Mouse (Mus musculus) liver, embryonic 13.5 days (tissue): ENCODE data around the gene Ctnna2. TPM values are rescaled to one million over a fixed set of nuclear protein-coding genes. Genes with fewer than 3 reads are reported as not detected.

ENCODE experiments used
- ATAC-seq: fragments of 200-750 bp; cut with Nextera tagmentation; 2 replicates; pipeline ENCODE4 v1.8.0; 2017; ENCODE audit warnings: low read depth, mild to moderate bottlenecking, moderate number of reproducible peaks, moderate library complexity
- DNase-seq: peaks from one replicate; pipeline ENCODE4 v3.0.0; 2022
- H3K27ac ChIP-seq: fragments of 300-500 bp; sonication (generic); 2 replicates; pipeline ENCODE4 v1.5.1; 2015; ENCODE audit warnings: moderate library complexity, mild to moderate bottlenecking, inconsistent platforms
- H3K27me3 ChIP-seq: fragments of 300-500 bp; sonication (generic); 2 replicates; pipeline ENCODE4 v1.6.1; 2015; ENCODE audit warnings: mild to moderate bottlenecking, inconsistent platforms
- H3K36me3 ChIP-seq: fragments of 300-500 bp; sonication (generic); 2 replicates; pipeline ENCODE4 v1.6.1; 2015; ENCODE audit warnings: mild to moderate bottlenecking, inconsistent platforms
- H3K4me1 ChIP-seq: fragments of 300-500 bp; sonication (generic); replicated peaks from 2 replicates; pipeline ENCODE4 v1.6.1; 2015; ENCODE audit warnings: inconsistent platforms
- H3K4me2 ChIP-seq: fragments of 300-500 bp; sonication (generic); 2 replicates; pipeline ENCODE4 v1.6.1; 2015; ENCODE audit warnings: inconsistent platforms, mild to moderate bottlenecking, moderate library complexity
- H3K4me3 ChIP-seq: fragments of 300-500 bp; sonication (generic); replicated peaks from 2 replicates; pipeline ENCODE4 v1.5.1; 2015; ENCODE audit warnings: mild to moderate bottlenecking, inconsistent platforms
- H3K9ac ChIP-seq: fragments of 300-500 bp; sonication (generic); 2 replicates; pipeline ENCODE4 v1.6.1; 2015; ENCODE audit warnings: mild to moderate bottlenecking, inconsistent platforms
- H3K9me3 ChIP-seq: fragments of 300-500 bp; sonication (generic); replicated peaks from 2 replicates; pipeline ENCODE4 v1.6.1; 2016; ENCODE audit warnings: inconsistent platforms
- WGBS: fragments of 180-500 bp; shearing (Covaris S2); methylation state at CpG from one replicate; pipeline ENCODE4 v1.1.7; 2015; ENCODE audit not compliant: insufficient replicate concordance; 5-methylcytosine and 5-hydroxymethylcytosine counted together
- polyA plus RNA-seq: library from polyadenylated mRNA; unstranded; fragments of >200 nt; fragmentation: Nextera tagmentation; extraction: Ambion mirVana; gene quantifications from 2 replicates; pipeline ENCODE4 v1.2.1, GENCODE M21; 2015

The Ctnna2 gene
- polyA plus RNA-seq, 1 experiment from 2014 or later: 0.30 TPM

DNA sequence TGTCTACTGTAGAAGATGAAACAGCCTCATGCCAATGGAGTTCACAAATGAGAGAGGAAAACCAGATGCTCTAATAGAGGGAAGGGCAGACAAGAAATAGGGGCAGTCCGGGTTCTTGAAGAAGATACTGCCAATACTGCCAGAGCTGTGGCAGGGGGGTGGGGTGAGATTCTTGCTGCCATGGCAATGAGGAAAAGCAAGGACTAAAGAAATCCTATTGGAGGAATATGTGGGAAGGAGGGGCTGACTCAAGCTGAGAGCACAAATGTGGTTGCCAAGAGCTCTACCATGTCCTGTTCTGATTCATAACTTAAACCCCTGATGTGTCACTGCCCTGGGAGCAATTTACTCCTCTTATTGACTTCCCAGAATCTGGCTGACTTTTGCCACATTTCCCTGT is 878.5 kb downstream of the Ctnna2 start:
- H3K27ac ChIP-seq: no peak overlapping the region
- no peak for ATAC-seq
- H3K4me3 ChIP-seq: no peak overlapping the region
- H3K9ac ChIP-seq: no peak overlapping the region
- no peaks in the 10 kb centered on the region for H3K36me3 ChIP-seq
- no peaks in the 10 kb centered on the region for H3K27me3 ChIP-seq
- 9% methylated on average over 1 of the region's 1 CpGs for WGBS
- no peak for DNase-seq
- H3K4me2 ChIP-seq: no peak overlapping the region
- no peaks in the 10 kb centered on the region for H3K9me3 ChIP-seq
- no peaks in the 10 kb centered on the region for H3K4me1 ChIP-seq

DNA sequence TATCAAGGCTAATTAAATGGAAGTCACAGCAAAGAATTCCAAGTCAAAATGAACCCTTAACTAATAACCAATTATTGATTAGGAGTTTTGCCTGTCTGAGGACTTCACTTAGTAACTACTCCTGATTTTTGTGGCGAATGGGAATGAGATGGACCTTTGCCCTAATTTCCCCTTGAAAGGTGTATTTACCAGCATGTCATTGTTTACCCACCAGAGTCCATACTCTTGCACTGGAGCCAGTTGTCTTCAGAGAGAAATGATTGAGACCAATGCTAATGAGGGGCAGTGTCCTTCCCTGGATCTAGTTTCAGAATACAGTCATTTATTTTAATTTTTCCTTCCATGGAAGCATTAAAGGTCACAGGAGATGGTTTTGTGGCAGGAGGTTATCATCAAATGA is 881.0 kb downstream of the Ctnna2 start:
- no peak for DNase-seq
- no peak for ATAC-seq
- Histone ChIP-seq H3K4me2 (no peak overlapping the region), H3K4me3 (no peak overlapping the region), H3K4me1 (no peaks in the 10 kb centered on the region), H3K27me3 (no peaks in the 10 kb centered on the region), H3K9me3 (no peaks in the 10 kb centered on the region), H3K9ac (no peak overlapping the region), H3K36me3 (no peaks in the 10 kb centered on the region), H3K27ac (no peak overlapping the region)
- WGBS: 53% methylated on average over 1 of the region's 1 CpGs

DNA sequence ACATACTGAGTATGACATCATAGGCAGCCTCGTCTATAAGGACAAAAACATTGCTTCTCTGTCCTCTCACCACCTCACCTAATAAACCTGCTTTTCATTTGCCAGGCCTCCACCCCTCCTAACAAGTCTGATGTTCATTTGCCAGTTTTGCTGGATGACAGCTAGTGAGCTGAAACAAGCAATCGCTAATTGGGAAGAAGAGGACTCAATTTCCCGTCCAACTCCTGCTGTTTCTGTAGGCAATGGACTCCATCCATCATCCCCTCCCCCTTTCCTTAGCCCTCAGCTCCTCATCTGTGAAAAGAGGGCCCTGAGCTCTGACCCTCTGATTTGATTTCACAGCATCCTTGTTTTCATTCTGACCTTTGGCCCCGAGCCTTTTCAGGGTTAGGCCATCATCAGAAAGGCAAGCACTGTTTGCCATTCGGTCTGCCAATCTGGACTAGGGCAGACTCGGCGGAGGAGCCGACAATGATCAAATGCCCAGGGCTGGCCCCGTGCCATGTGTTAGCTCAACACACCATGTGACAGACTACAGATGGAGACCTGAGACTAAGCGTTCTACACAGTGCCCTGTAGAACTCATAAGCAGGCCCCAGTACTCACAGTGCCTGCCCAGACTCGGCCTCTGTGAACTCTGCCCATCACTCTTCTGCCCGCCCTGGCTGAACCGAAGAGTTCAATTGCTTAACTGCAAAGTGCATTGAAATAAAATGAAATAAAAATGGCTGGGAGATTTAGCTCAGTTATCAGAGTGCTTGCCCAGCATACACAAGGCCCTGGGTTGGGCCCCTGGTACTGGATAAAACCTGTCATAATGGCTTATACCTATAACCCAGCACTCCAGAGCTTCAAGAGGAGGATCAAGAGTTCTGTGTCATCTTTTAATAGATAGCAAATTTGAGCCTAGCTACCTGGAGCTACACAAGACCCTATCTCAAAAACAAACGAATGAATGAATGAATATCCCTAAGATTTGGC is 903.8 kb downstream of the Ctnna2 start:
- Histone ChIP-seq H3K27me3 (no peaks in the 10 kb centered on the region), H3K4me1 (no peaks in the 10 kb centered on the region), H3K27ac (no peak overlapping the region), H3K36me3 (no peaks in the 10 kb centered on the region), H3K4me2 (no peak overlapping the region), H3K9me3 (no peaks in the 10 kb centered on the region), H3K9ac (no peak overlapping the region), H3K4me3 (no peak overlapping the region)
- ATAC-seq (no peak), DNase-seq (no peak)
- WGBS: 64% methylated on average over 14 of the region's 14 CpGs

DNA sequence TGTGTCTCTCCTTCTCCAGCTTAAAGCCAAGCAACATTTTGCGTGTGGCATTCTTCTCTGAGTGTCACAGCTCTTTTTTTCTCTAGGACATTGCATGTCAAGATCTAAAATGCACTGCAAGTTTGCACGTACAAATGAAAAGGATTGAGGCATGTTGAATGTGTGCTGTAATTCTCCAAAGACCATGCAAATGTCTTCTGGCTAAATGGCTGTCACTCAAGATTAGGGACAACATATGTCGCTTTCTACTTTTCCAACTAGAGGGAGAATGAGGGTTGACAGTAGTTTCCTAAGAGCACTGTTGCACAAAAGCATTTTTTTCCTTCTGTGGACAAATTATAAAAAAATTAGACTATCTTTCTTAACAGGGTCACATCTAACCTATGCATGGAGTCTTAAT is 909.9 kb downstream of the Ctnna2 start:
- no peaks in the 10 kb centered on the region for H3K36me3 ChIP-seq
- H3K27ac ChIP-seq: no peak overlapping the region
- no peaks in the 10 kb centered on the region for H3K9me3 ChIP-seq
- H3K9ac ChIP-seq: no peak overlapping the region
- H3K27me3 ChIP-seq: no peaks in the 10 kb centered on the region
- H3K4me3 ChIP-seq: no peak overlapping the region
- no peak overlapping the region for H3K4me2 ChIP-seq
- ATAC-seq (no peak), DNase-seq (no peak)
- 50% methylated on average over 3 of the region's 3 CpGs for WGBS
- no peaks in the 10 kb centered on the region for H3K4me1 ChIP-seq

DNA sequence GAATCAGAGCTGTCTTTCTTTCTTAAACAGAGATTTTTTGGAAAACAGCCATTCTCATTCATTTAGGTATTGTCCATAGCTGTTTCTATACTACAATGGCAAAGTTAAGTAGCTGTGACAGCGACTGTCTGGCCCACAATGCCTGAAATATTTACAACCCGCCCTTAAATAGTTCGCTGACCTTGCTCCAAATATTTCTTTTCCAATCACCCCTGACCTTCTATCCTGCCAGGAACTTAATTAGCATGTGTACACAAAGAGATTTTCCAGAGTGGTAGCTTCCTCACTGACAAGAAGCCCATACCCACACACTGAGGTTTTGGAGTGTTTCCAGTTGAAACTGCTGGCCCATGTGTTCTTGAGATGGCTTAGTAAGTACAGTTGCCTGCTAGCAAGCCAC is 928.8 kb downstream of the Ctnna2 start:
- Histone ChIP-seq H3K4me1 (no peaks in the 10 kb centered on the region), H3K27ac (no peak overlapping the region)
- WGBS: 56% methylated on average over 3 of the region's 3 CpGs

DNA sequence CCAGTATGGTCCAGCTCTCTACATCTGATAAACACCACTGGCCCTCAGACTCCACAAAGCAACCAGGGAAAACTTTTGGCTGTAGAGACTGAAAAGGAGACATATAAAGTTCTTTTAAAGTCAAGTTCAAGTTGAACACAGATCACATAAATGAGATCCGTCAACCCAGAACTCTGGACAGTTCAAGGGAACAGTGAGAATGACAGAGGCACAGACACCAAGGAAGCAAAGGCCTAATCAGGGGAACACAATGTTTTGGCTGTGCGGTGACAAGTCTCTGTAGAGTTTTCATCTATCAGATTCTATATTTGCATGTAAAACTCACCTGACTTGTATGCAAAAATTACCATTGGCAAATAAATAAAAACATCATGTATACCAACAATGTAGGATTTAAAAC is 929.3 kb downstream of the Ctnna2 start:
- H3K27ac ChIP-seq: no peak overlapping the region
- no peak overlapping the region for H3K9ac ChIP-seq
- no peaks in the 10 kb centered on the region for H3K36me3 ChIP-seq
- H3K4me1 ChIP-seq: no peaks in the 10 kb centered on the region
- H3K4me2 ChIP-seq: no peak overlapping the region
- 78% methylated on average over 2 of the region's 2 CpGs for WGBS
- no peaks in the 10 kb centered on the region for H3K27me3 ChIP-seq
- DNase-seq (no peak), ATAC-seq (no peak)
- H3K9me3 ChIP-seq: no peaks in the 10 kb centered on the region
- H3K4me3 ChIP-seq: no peak overlapping the region

More for the DNA sequence above, 928.8 kb downstream of the Ctnna2 start:
- Histone ChIP-seq H3K4me3 (no peak overlapping the region), H3K27me3 (no peaks in the 10 kb centered on the region), H3K9me3 (no peaks in the 10 kb centered on the region), H3K36me3 (no peaks in the 10 kb centered on the region), H3K4me2 (no peak overlapping the region), H3K9ac (no peak overlapping the region)
- no peak for DNase-seq
- no peak for ATAC-seq

DNA sequence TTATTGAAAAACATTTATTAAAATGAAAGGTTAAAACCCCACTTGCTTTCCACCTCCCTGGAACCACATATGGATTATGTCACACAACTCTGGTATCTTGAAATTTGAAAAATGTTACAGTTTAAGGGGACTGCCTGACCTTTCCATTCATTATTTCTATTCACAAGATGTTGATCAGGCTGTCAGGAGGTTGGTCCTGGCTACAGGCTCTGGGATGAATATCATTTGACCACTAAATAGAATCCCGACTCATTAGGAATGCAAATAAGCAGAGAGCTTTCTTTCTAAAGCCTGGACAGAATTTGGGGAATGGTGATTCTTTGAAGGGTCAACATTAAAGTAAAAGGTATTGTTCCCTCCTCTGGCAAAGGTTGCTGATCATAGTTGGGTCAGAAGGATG is 931.9 kb downstream of the Ctnna2 start:
- H3K9me3 ChIP-seq: no peaks in the 10 kb centered on the region
- no peaks in the 10 kb centered on the region for H3K36me3 ChIP-seq
- no peaks in the 10 kb centered on the region for H3K4me1 ChIP-seq
- no peak overlapping the region for H3K4me2 ChIP-seq
- no peak overlapping the region for H3K9ac ChIP-seq
- WGBS: 64% methylated on average over 1 of the region's 1 CpGs
- no peaks in the 10 kb centered on the region for H3K27me3 ChIP-seq
- no peak overlapping the region for H3K4me3 ChIP-seq
- no peak for ATAC-seq
- no peak overlapping the region for H3K27ac ChIP-seq
- DNase-seq: no peak

DNA sequence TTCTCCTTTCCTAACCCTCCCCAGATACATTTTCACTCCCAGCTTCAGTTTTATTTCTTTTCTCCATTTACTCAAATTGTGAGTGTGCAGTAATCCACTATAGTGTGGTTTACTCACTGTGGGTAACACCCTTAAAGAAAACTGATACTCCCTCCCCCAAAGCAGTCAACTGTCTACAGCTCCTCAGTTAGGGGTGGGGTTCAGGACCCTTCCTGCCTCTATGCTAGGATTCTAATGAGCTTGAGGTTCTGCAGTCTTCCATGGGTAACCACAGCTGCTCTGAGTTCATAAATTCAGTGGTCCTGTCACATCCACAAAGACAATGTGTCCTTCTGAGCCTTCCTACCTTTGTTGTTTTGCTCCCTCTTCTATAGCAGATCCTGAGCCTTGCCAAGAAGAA is 954.4 kb downstream of the Ctnna2 start:
- Histone ChIP-seq H3K4me2 (no peak overlapping the region), H3K9me3 (no peaks in the 10 kb centered on the region), H3K27ac (no peak overlapping the region), H3K36me3 (no peaks in the 10 kb centered on the region), H3K27me3 (no peaks in the 10 kb centered on the region), H3K4me3 (no peak overlapping the region), H3K4me1 (no peaks in the 10 kb centered on the region), H3K9ac (no peak overlapping the region)
- no peak for DNase-seq
- ATAC-seq: no peak

DNA sequence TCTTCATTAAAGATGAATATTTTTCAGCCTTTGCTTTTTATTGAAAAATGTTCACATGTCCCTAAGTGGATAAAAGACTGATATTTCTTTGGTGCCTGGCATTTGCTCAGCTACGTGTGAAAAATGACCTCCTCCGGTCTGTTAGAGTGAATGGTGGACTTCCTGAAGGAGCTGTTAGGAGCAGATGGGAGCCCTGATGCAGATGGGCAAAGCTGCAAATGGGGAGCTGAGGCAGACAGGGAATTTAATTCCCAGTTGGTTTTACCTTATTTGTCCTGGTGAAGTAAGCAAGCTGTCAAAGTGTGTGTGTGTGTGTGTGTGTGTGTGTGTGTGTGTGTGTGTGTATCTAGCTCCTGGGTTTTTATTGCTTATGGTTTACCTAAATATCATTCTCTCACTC is 966.3 kb downstream of the Ctnna2 start:
- Histone ChIP-seq H3K27me3 (no peaks in the 10 kb centered on the region), H3K27ac (no peak overlapping the region), H3K36me3 (no peaks in the 10 kb centered on the region), H3K9ac (no peak overlapping the region), H3K4me2 (no peak overlapping the region), H3K4me1 (no peaks in the 10 kb centered on the region), H3K9me3 (no peaks in the 10 kb centered on the region), H3K4me3 (no peak overlapping the region)
- ATAC-seq (no peak), DNase-seq (no peak)
- WGBS: 64% methylated on average over 2 of the region's 2 CpGs

DNA sequence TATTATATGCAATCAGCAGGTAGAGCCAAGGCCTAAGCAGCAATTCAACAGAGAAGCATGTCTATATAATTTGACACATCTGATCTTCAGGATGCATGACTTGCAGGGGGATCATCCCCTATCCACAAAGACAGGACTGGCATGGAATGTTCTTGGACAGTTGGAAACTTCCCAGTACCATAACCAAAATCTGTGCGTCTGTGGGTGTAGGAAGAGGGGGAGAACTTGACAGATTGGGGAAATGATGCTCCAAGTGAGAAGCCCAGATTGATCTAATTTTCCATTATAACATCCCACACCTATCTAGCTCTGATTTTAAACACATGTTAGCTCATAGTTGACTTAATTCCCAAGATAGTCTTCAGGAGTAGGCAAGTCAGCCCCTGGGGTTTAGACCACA is 968.5 kb downstream of the Ctnna2 start:
- H3K4me3 ChIP-seq: no peak overlapping the region
- no peaks in the 10 kb centered on the region for H3K9me3 ChIP-seq
- no peaks in the 10 kb centered on the region for H3K4me1 ChIP-seq
- ATAC-seq (no peak), DNase-seq (no peak)
- WGBS: 79% methylated on average over 1 of the region's 1 CpGs
- H3K27me3 ChIP-seq: no peaks in the 10 kb centered on the region
- no peak overlapping the region for H3K4me2 ChIP-seq
- H3K9ac ChIP-seq: no peak overlapping the region
- H3K27ac ChIP-seq: no peak overlapping the region
- H3K36me3 ChIP-seq: no peaks in the 10 kb centered on the region

DNA sequence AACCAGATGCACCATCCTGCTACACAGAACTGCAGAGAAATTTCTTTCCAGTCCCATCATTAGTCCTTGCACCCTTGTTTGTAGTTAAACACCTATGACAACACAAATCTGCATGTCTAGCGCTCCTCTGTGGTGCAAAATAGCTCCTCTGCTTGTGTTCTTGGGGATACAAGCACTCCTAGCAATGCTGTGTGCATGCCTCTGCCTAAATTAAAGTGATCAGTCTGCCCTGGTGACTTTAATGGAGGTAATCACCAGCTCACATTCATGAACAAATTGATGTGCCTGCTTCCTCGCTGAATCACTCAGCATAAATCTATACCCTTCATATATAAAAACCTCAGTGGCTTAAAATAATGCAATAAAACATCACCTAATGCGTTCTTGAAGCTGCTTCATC is 987.4 kb downstream of the Ctnna2 start:
- no peak overlapping the region for H3K9ac ChIP-seq
- H3K4me3 ChIP-seq: no peak overlapping the region
- H3K27ac ChIP-seq: no peak overlapping the region
- no peaks in the 10 kb centered on the region for H3K4me1 ChIP-seq
- H3K27me3 ChIP-seq: no peaks in the 10 kb centered on the region
- DNase-seq (no peak), ATAC-seq (no peak)
- no peak overlapping the region for H3K4me2 ChIP-seq
- no peaks in the 10 kb centered on the region for H3K36me3 ChIP-seq
- no peaks in the 10 kb centered on the region for H3K9me3 ChIP-seq
- WGBS: 50% methylated on average over 3 of the region's 3 CpGs

DNA sequence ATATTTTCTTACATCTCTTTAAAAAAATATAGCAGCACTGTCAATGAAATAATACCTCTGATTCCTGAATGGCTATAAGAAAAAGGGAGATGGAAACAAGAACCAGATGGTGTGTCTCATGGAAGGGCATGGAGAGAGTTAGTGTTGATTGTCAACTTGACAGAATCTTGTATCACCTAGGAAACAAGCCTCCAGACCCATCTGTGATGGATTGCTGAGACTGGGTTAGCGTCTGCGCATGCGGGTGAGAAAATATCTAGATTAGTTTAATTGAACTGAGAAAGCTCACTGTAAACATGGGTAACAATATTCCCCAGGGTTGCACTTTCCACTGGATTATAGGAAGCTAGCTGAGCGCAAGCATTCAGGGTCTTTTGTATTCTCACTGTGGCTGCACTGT is 994.7 kb downstream of the Ctnna2 start:
- Histone ChIP-seq H3K27me3 (no peaks in the 10 kb centered on the region), H3K9me3 (no peaks in the 10 kb centered on the region), H3K36me3 (no peaks in the 10 kb centered on the region), H3K27ac (no peak overlapping the region), H3K9ac (no peak overlapping the region), H3K4me1 (no peaks in the 10 kb centered on the region), H3K4me2 (no peak overlapping the region), H3K4me3 (no peak overlapping the region)
- ATAC-seq: no peak
- WGBS: 77% methylated on average over 4 of the region's 4 CpGs
- DNase-seq: no peak
